8 mouse cellular contexts compared by ENCODE assay signal in genomic region chr2:27411688-27412174, GRCm38 (mm10). TPM values are rescaled to one million over a fixed set of nuclear protein-coding genes. Genes with fewer than 3 reads are reported as not detected.
A peak's percentile ranks its signal among the peaks of the same experiment; 100 is the strongest.
DNase-seq lines count a peak whose midpoint lies in the region; ATAC-seq lines count a peak whose summit lies in the region.

No protein-coding gene starts in this region.

- no peak overlapping the region for H3K4me3 ChIP-seq in heart, embryonic 12.5 days

- H3K9ac ChIP-seq in heart, embryonic 12.5 days: no peak overlapping the region

- no peaks in the 10 kb centered on the region for H3K9me3 ChIP-seq in heart, embryonic 12.5 days (replicated peaks)

- ATAC-seq in heart, embryonic 12.5 days (ENCODE audit: insufficient number of reproducible peaks, low FRiP score): peak; percentile 44; the same call in 1 of the 2 replicates
- peak; percentile 50 for ATAC-seq in megakaryocyte-erythroid progenitor cell, adult 5-6 weeks (replicated peaks; ENCODE audit: low FRiP score, low TSS enrichment, poor library complexity, severe bottlenecking)

- H3K36me3 ChIP-seq in heart, embryonic 12.5 days: no peaks in the 10 kb centered on the region

- H3K27ac ChIP-seq in heart, embryonic 12.5 days (ENCODE audit: poor library complexity, severe bottlenecking): no peak overlapping the region

- 23% methylated on average over 8 of the region's 8 CpGs for WGBS in heart, embryonic 12.5 days

- DNase-seq in heart, adult 11 months: peak; percentile 96
- DNase-seq in heart, adult 8-10 months (ENCODE audit: low spot score): no peak
- peak; percentile 65 to 76 for DNase-seq in kidney, postnatal 4 days
- peak; percentile 51 for DNase-seq in thymus, postnatal 0 days (ENCODE audit: low spot score)
- DNase-seq in right cerebral cortex, postnatal 36 days (ENCODE audit: low spot score in 2 of 2): no peak
- no peak for DNase-seq in cerebellum, adult 18-20 months

- no peak overlapping the region for H3K4me2 ChIP-seq in heart, embryonic 12.5 days

- H3K4me1 ChIP-seq in heart, embryonic 12.5 days (replicated peaks): peaks cover 77% of the 10 kb centered on the region

- no peaks in the 10 kb centered on the region for H3K27me3 ChIP-seq in heart, embryonic 12.5 days (replicated peaks)

RNA-seq across cellular contexts. Expression of gene Vav2, which starts 15.1 kb away (rescaled TPM):
- total RNA-seq in heart, adult 8-10 months (2022): 10 to 100 TPM in 3 of 4 experiments, 1 to 10 TPM in 1; 8.2 to 13.1 (median 12.1) TPM
- polyA plus RNA-seq in heart, embryonic 12.5 days (2016; fragmentation: Nextera tagmentation; extraction: Ambion mirVana): 4.5 and 5.4 TPM in 2 replicates
- total RNA-seq in megakaryocyte-erythroid progenitor cell, adult 5-6 weeks (2014; fragmentation: Nextera tagmentation): 9.0 and 15.9 TPM in 2 replicates
- 5.0 and 7.5 TPM in 2 replicates for total RNA-seq in megakaryocyte-erythroid progenitor cell, adult 5-6 weeks (2017)
- 6.4 and 7.9 TPM in 2 replicates for polyA plus RNA-seq in thymus, postnatal 0 days (2015; fragmentation: Nextera tagmentation; extraction: Ambion mirVana)

RNA-seq across cellular contexts. Expression of gene Brd3os, which starts 30.4 kb away (rescaled TPM):
- 1 to 10 TPM; 1.2 to 2.0 (median 1.9) TPM for total RNA-seq in heart, adult 8-10 months (2022)
- polyA plus RNA-seq in heart, embryonic 12.5 days (2016; fragmentation: Nextera tagmentation; extraction: Ambion mirVana): 2.9 and 3.2 TPM in 2 replicates
- total RNA-seq in megakaryocyte-erythroid progenitor cell, adult 5-6 weeks (2014; fragmentation: Nextera tagmentation): not detected in 2 replicates
- 0.52 TPM in 1 of 2 replicates, not detected in the other for total RNA-seq in megakaryocyte-erythroid progenitor cell, adult 5-6 weeks (2017)
- polyA plus RNA-seq in thymus, postnatal 0 days (2015; fragmentation: Nextera tagmentation; extraction: Ambion mirVana): 2.0 and 2.1 TPM in 2 replicates

Comparison
In these comparisons a context has a peak if more than half of its experiments do, and no peak if none do; other contexts are left out.
1. DNase-seq: peak in heart, adult 11 months (single experiment), kidney, postnatal 4 days (2 of 2) and thymus, postnatal 0 days (single experiment); none in heart, adult 8-10 months (single experiment), right cerebral cortex, postnatal 36 days (0 of 2) and cerebellum, adult 18-20 months (0 of 2).